Mouse (Mus musculus): ENCODE results near the gene Ubqln4. TPM values are rescaled to one million over a fixed set of nuclear protein-coding genes. Genes with fewer than 3 reads are reported as not detected.

Gene Ubqln4
- total and polyA plus RNA-seq, 3 experiments = 22.8 to 62.2 (median 39.6) TPM

DNA sequence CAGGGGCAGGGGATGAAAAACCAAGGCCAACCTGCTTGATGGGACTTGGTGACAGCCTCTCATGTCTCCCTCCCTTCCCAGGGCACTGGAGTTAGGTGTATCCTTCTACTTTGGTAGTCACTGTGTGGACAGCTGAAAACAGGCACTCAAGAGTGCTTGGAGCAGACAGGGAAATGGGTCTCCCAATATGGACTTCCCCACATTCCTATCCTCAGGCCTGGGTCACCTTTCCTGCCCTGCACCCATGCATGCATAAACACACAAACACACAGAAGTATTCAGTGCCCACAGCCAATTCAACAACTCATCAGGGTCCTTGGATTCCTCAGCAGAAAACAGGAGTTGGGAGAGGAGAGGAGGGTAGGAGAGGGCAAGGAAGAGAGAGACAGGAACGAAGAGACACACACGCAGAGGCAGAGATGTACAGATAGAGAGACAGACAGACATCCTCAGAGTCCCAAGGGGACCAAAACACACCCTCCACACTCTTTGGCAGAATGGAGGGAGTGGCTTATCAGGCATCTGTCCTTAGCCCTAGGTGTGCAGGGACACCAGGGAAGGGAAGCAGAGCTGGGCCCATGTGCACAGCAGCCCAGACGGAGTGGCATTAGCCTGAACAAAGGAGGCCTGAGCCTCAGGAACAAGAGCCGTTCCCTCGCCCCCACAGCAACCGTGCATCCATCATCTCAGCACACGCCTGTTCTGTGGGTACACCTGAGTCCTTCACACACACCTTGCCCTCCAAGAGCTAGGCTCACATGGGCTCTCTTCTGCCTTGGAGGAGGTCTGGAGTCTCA lies 24.2 kb upstream of the Ubqln4 start:
- Histone ChIP-seq H3K4me1 (ENCODE audit: control insufficient read depth in 1 of 2, insufficient read depth in 2 of 2) (peaks cover 20 to 49% of the 10 kb centered on the region in 2 experiments), H3K4me3 (replicated peaks in 1 of 3; ENCODE audit: low read depth in 2 of 3, low read length in 2 of 3, poor library complexity in 1 of 3) (no peak overlapping the region), H3K9me3 (replicated peaks; ENCODE audit: low read length) (no peaks in the 10 kb centered on the region), H3K36me3 (replicated peaks in 1 of 2; ENCODE audit: control insufficient read depth in 1 of 2, insufficient read depth in 1 of 2, low read length in 1 of 2) (peaks cover 2 to 25% of the 10 kb centered on the region in 2 experiments), H3K79me2 (replicated peaks; ENCODE audit: control insufficient read depth, extremely low read depth, insufficient read depth, poor library complexity, severe bottlenecking) (no peaks in the 10 kb centered on the region), H3K4me2 (ENCODE audit: insufficient read depth, low read depth, poor library complexity, severe bottlenecking) (no peak overlapping the region), H3K27ac (ENCODE audit: insufficient read depth, low read depth) (no peak overlapping the region), H3K27me3 (replicated peaks) (peaks cover 9% of the 10 kb centered on the region), H3K9ac (ENCODE audit: insufficient read depth, low read depth) (no peak overlapping the region)
- in situ Hi-C loops (cut with MboI; ENCODE audit: low pct_ligation_motif_present, low pct_unique_long_range_greater_than_20kb, low sequenced_read_pairs) = no loop called here
- TF ChIP-seq USF1 (IDR thresholded peaks at IDR 0.05; ENCODE audit: low read depth, low read length) (no peak), EP300 (IDR thresholded peaks at IDR 0.05; ENCODE audit: low read length) (no peak), MYC (IDR thresholded peaks at IDR 0.05; ENCODE audit: low read depth, low read length) (no peak), ZMIZ1 (IDR thresholded peaks at IDR 0.05; ENCODE audit: low read depth, low read length) (no peak), BHLHE40 (IDR thresholded peaks at IDR 0.05; ENCODE audit: low read depth, low read length) (no peak), PAX5 (IDR thresholded peaks at IDR 0.05; ENCODE audit: low read length) (no peak), ETS1 (conservative IDR thresholded peaks at IDR 0.05; ENCODE audit: low read depth, low read length) (no peak), MAX (IDR thresholded peaks at IDR 0.05; ENCODE audit: low read length) (no peak), MAFK (IDR thresholded peaks at IDR 0.05; ENCODE audit: insufficient replicate concordance, low read length) (no peak), MEF2A (IDR thresholded peaks at IDR 0.05; ENCODE audit: borderline replicate concordance, low read depth, low read length) (no peak), MXI1 (IDR thresholded peaks at IDR 0.05; ENCODE audit: low read depth, low read length) (no peak), HCFC1 (IDR thresholded peaks at IDR 0.05; ENCODE audit: low read depth, low read length) (no peak), KAT2A (IDR thresholded peaks at IDR 0.05; ENCODE audit: insufficient replicate concordance, low read length) (no peak), IRF4 (IDR thresholded peaks at IDR 0.05; ENCODE audit: low read depth, low read length) (no peak), SIN3A (IDR thresholded peaks at IDR 0.05; ENCODE audit: low read length) (no peak), ZKSCAN1 (IDR thresholded peaks at IDR 0.05; ENCODE audit: borderline replicate concordance, low read depth, low read length) (no peak)
- DNase-seq (ENCODE audit: extremely low read depth) = no peak
- dilution Hi-C loops (cut with MboI; ENCODE audit: extremely low pct_ligation_motif_present, extremely low pct_unique_long_range_greater_than_20kb, low sequenced_read_pairs) = no loop called here

DNA sequence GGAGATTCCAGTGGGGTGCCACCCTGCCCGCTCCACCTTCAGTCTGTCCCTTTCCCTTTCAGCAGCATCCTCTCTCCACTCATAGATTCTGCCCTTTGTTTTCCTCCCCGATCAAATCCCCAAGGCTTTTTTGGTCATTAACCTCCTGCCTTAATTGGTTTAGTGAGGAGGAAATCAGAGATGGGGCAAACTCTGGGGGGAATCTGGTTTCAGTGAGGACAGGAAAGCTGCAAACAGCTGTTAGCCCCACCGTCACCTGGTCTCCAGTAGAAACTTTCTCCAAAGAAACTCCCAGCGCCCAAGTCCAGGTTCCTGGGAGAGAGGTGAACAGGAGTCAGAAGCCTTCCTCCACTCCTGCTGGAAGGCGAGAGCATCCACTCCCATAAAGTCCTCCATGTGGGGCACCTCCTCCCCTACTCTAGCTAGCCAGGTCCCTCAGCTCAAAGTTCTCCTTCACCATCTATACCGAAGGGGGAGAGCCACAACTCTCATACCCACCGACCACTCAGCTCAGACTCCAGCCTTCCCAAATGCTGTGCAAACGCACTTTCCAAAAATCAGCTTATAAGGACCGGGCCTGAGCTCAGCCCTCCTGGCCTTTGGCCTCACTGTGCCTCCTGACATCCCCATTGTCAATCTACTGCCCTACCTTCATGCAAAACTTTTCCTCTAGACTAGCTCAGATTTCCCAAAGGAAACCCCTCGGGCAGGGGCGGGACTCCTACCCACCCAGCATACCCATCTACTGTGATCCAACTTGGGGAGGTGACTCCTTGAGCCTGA lies 23.3 kb upstream of the Ubqln4 start:
- no peak for TF ChIP-seq SIN3A (IDR thresholded peaks at IDR 0.05; ENCODE audit: low read length)
- no peak for TF ChIP-seq JUND (conservative IDR thresholded peaks at IDR 0.05; ENCODE audit: low read depth, low read length)
- TF ChIP-seq ZMIZ1 (IDR thresholded peaks at IDR 0.05; ENCODE audit: low read depth, low read length) = no peak
- TF ChIP-seq TCF12 (IDR thresholded peaks at IDR 0.05; ENCODE audit: low read depth, low read length) = no peak
- no peak for TF ChIP-seq ETS1 (conservative IDR thresholded peaks at IDR 0.05; ENCODE audit: low read depth, low read length)
- TF ChIP-seq CHD1 (IDR thresholded peaks at IDR 0.05; ENCODE audit: low read depth, low read length) = no peak
- no peak for TF ChIP-seq CTCF (conservative IDR thresholded peaks at IDR 0.05 in 1 of 2, IDR thresholded peaks at IDR 0.05 in 1 of 2; ENCODE audit: low read depth in 2 of 2, low read length in 2 of 2)
- TF ChIP-seq RAD21 (IDR thresholded peaks at IDR 0.05; ENCODE audit: low read depth, low read length) = no peak
- TF ChIP-seq USF1 (IDR thresholded peaks at IDR 0.05; ENCODE audit: low read depth, low read length) = no peak
- TF ChIP-seq POLR2AphosphoS2 (IDR thresholded peaks at IDR 0.05; ENCODE audit: low read depth, low read length) = no peak
- TF ChIP-seq JUN (IDR thresholded peaks at IDR 0.05; ENCODE audit: insufficient read depth, low read depth, low read length) = no peak
- no peak for TF ChIP-seq MAFK (IDR thresholded peaks at IDR 0.05; ENCODE audit: insufficient replicate concordance, low read length)
- TF ChIP-seq HCFC1 (IDR thresholded peaks at IDR 0.05; ENCODE audit: low read depth, low read length) = no peak
- TF ChIP-seq MYC (IDR thresholded peaks at IDR 0.05; ENCODE audit: low read depth, low read length) = no peak
- no peak for TF ChIP-seq GABPA (IDR thresholded peaks at IDR 0.05; ENCODE audit: insufficient replicate concordance, low read depth, low read length)
- TF ChIP-seq ZNF384 (IDR thresholded peaks at IDR 0.05; ENCODE audit: low read depth, low read length) = no peak
- TF ChIP-seq NELFE (IDR thresholded peaks at IDR 0.05; ENCODE audit: low read depth, low read length) = no peak
- TF ChIP-seq MXI1 (IDR thresholded peaks at IDR 0.05; ENCODE audit: low read depth, low read length) = no peak
- no peak for TF ChIP-seq PAX5 (IDR thresholded peaks at IDR 0.05; ENCODE audit: low read length)
- no peak for TF ChIP-seq ZKSCAN1 (IDR thresholded peaks at IDR 0.05; ENCODE audit: borderline replicate concordance, low read depth, low read length)
- Histone ChIP-seq H3K9ac (ENCODE audit: insufficient read depth, low read depth) (peak overlapping the region; percentile 95; the same call in 1 of the 2 replicates), H3K36me3 (replicated peaks in 1 of 2; ENCODE audit: control insufficient read depth in 1 of 2, insufficient read depth in 1 of 2, low read length in 1 of 2) (peaks cover 0 to 17% of the 10 kb centered on the region in 2 experiments), H3K27me3 (replicated peaks) (peaks cover 9% of the 10 kb centered on the region), H3K4me1 (ENCODE audit: control insufficient read depth in 1 of 2, insufficient read depth in 2 of 2) (peaks cover 20 to 53% of the 10 kb centered on the region in 2 experiments), H3K4me3 (replicated peaks in 1 of 3; ENCODE audit: low read depth in 2 of 3, low read length in 2 of 3, poor library complexity in 1 of 3) (peak overlapping the region in 2 of 3 experiments; percentile 59 to 79), H3K27ac (ENCODE audit: insufficient read depth, low read depth) (no peak overlapping the region), H3K79me2 (replicated peaks; ENCODE audit: control insufficient read depth, extremely low read depth, insufficient read depth, poor library complexity, severe bottlenecking) (no peaks in the 10 kb centered on the region), H3K4me2 (ENCODE audit: insufficient read depth, low read depth, poor library complexity, severe bottlenecking) (peak overlapping the region; percentile 92), H3K9me3 (replicated peaks; ENCODE audit: low read length) (no peaks in the 10 kb centered on the region)
- dilution Hi-C loops (cut with MboI; ENCODE audit: extremely low pct_ligation_motif_present, extremely low pct_unique_long_range_greater_than_20kb, low sequenced_read_pairs) = no loop called here
- in situ Hi-C loops (cut with MboI; ENCODE audit: low pct_ligation_motif_present, low pct_unique_long_range_greater_than_20kb, low sequenced_read_pairs) = no loop called here
- no peak for DNase-seq (ENCODE audit: extremely low read depth)

Measured in CH12.LX (cell line).